Mouse (Mus musculus) spleen, adult 2 months (tissue): ENCODE measurements at regions not wholly inside any gene's neighbourhood (a gene's known extent, or its start where the extent isn't known, plus 50 kb on each side); places are given as distances from the start of the nearest gene placed in this dataset.

Experiments
- CTCF ChIP-seq: fragments of 200-500 bp; IDR thresholded peaks from 2 replicates; pipeline ENCODE4 v1.5.1; 2011; ENCODE audit warnings: mild to moderate bottlenecking, inconsistent platforms; ENCODE audit not compliant: insufficient read depth, insufficient read length, insufficient replicate concordance; ENCODE audit errors: extremely low read depth
- POLR2A ChIP-seq: fragments of 200-500 bp; IDR thresholded peaks from 2 replicates; pipeline ENCODE4 v1.6.1; 2011; ENCODE audit warnings: low read depth, low read length, inconsistent platforms

- no peak for TF ChIP-seq CTCF
- TF ChIP-seq POLR2A, result no peak
Measured at GRCm38 (mm10) chr15:61009509-61009908, 86.7 kb upstream of the A1bg start.
